Mouse (Mus musculus) MEL (cell line): ENCODE measurements around the gene Tbk1. TPM values are rescaled to one million over a fixed set of nuclear protein-coding genes. Genes with fewer than 3 reads are reported as not detected.

Source experiments
- DNase-seq: peaks from one replicate; pipeline ENCODE4 v3.0.0; 2011; ENCODE audit warnings: low read depth, low spot score
- H3K27ac ChIP-seq: 2 replicates; pipeline ENCODE4 v1.5.1; 2012; ENCODE audit warnings: low read depth, mild to moderate bottlenecking, control low read depth, low read length, moderate library complexity; ENCODE audit not compliant: control insufficient read depth
- H3K27me3 ChIP-seq, 2 experiments: fragments of 150-350 bp in 1 of 2; sonication (generic) in 1 of 2; 2 replicates each; pipeline ENCODE4 v1.6.1; 2012; ENCODE audit warnings: low read length in 2 of 2, mild to moderate bottlenecking in 2 of 2, improper control_type of control experiment in 1 of 2, moderate library complexity in 1 of 2; ENCODE audit not compliant: insufficient read depth in 2 of 2, control insufficient read depth in 1 of 2
- H3K36me3 ChIP-seq, 2 experiments: 2 replicates each; pipeline ENCODE4 v1.6.1; 2012 to 2014; ENCODE audit warnings: low read length in 2 of 2, improper control_type of control experiment in 1 of 2, inconsistent platforms in 1 of 2, mild to moderate bottlenecking in 1 of 2; ENCODE audit not compliant: insufficient read depth in 2 of 2, control insufficient read depth in 1 of 2
- H3K4me1 ChIP-seq, 2 experiments: fragments of 150-350 bp in 1 of 2; sonication (generic) in 1 of 2; 2 replicates each; pipeline ENCODE4 v1.6.1; 2012; ENCODE audit warnings: low read length in 2 of 2, improper control_type of control experiment in 1 of 2, mild to moderate bottlenecking in 1 of 2; ENCODE audit not compliant: insufficient read depth in 2 of 2, control insufficient read depth in 1 of 2
- H3K4me3 ChIP-seq, 2 experiments: fragments of 150-350 bp in 1 of 2; sonication (generic) in 1 of 2; 2 replicates each; pipeline ENCODE4 v1.5.1; 2012; ENCODE audit warnings: low read depth in 2 of 2, low read length in 2 of 2, mild to moderate bottlenecking in 2 of 2, moderate library complexity in 2 of 2, control low read depth in 1 of 2, improper control_type of control experiment in 1 of 2; ENCODE audit not compliant: control insufficient read depth in 1 of 2, insufficient read depth in 1 of 2
- H3K79me2 ChIP-seq: 2 replicates; pipeline ENCODE4 v1.6.1; 2012; ENCODE audit warnings: mild to moderate bottlenecking, low read length, moderate library complexity; ENCODE audit not compliant: control insufficient read depth, poor library complexity, insufficient read depth
- H3K9ac ChIP-seq: 2 replicates; pipeline ENCODE4 v1.6.1; 2012; ENCODE audit warnings: low read depth, mild to moderate bottlenecking, control low read depth, low read length, moderate library complexity; ENCODE audit not compliant: control insufficient read depth, poor library complexity, severe bottlenecking
- H3K9me3 ChIP-seq: fragments of 150-350 bp; sonication (generic); replicated peaks from 2 replicates; pipeline ENCODE4 v1.6.1; 2012; ENCODE audit warnings: mild to moderate bottlenecking, low read length, improper control_type of control experiment, moderate library complexity; ENCODE audit not compliant: insufficient read depth
- BHLHE40 ChIP-seq: IDR thresholded peaks from 2 replicates; pipeline ENCODE4 v1.6.1; 2012; ENCODE audit warnings: low read depth, mild to moderate bottlenecking, inconsistent platforms, low read length, improper control_type of control experiment, borderline replicate concordance
- CHD1 ChIP-seq: IDR thresholded peaks from 2 replicates; pipeline ENCODE4 v1.6.1; 2012; ENCODE audit warnings: low read depth, mild to moderate bottlenecking, inconsistent platforms, low read length, improper control_type of control experiment
- ELF1 ChIP-seq: IDR thresholded peaks from 2 replicates; pipeline ENCODE4 v1.6.1; 2014; ENCODE audit warnings: low read depth, mild to moderate bottlenecking, inconsistent platforms, low read length, improper control_type of control experiment, moderate library complexity
- EP300 ChIP-seq, 2 experiments: IDR thresholded peaks; 2 replicates each; pipeline ENCODE4 v1.6.1; 2011; ENCODE audit warnings: improper control_type of control experiment in 2 of 2, low read length in 2 of 2, low read depth in 1 of 2, mild to moderate bottlenecking in 1 of 2
- ETS1 ChIP-seq: IDR thresholded peaks from 2 replicates; pipeline ENCODE4 v1.6.1; 2012; ENCODE audit warnings: low read depth, mild to moderate bottlenecking, inconsistent platforms, low read length, improper control_type of control experiment, moderate library complexity
- GABPA ChIP-seq: IDR thresholded peaks from 2 replicates; pipeline ENCODE4 v1.6.1; 2012; ENCODE audit warnings: low read depth, mild to moderate bottlenecking, inconsistent platforms, low read length, improper control_type of control experiment, moderate library complexity
- HCFC1 ChIP-seq: IDR thresholded peaks from 2 replicates; pipeline ENCODE4 v1.6.1; 2012; ENCODE audit warnings: low read depth, mild to moderate bottlenecking, inconsistent platforms, low read length, improper control_type of control experiment, moderate library complexity
- KAT2A ChIP-seq: conservative IDR thresholded peaks from 2 replicates; pipeline ENCODE4 v1.6.1; 2012; ENCODE audit warnings: low read depth, low read length, improper control_type of control experiment, inconsistent platforms
- MAX ChIP-seq: IDR thresholded peaks from 2 replicates; pipeline ENCODE4 v1.6.1; 2011; ENCODE audit warnings: low read length, improper control_type of control experiment
- MAZ ChIP-seq: IDR thresholded peaks from 2 replicates; pipeline ENCODE4 v1.6.1; 2012; ENCODE audit warnings: low read depth, mild to moderate bottlenecking, inconsistent platforms, low read length, improper control_type of control experiment
- MXI1 ChIP-seq: IDR thresholded peaks from 2 replicates; pipeline ENCODE4 v1.6.1; 2011; ENCODE audit warnings: mild to moderate bottlenecking, low read depth, low read length, improper control_type of control experiment
- MYB ChIP-seq: IDR thresholded peaks from 2 replicates; pipeline ENCODE4 v1.6.1; 2011; ENCODE audit warnings: mild to moderate bottlenecking, low read depth, low read length, improper control_type of control experiment
- NELFE ChIP-seq: IDR thresholded peaks from 2 replicates; pipeline ENCODE4 v1.6.1; 2011; ENCODE audit warnings: low read depth, low read length, improper control_type of control experiment
- NRF1 ChIP-seq: IDR thresholded peaks from 2 replicates; pipeline ENCODE4 v1.6.1; 2014; ENCODE audit warnings: low read depth, mild to moderate bottlenecking, inconsistent platforms, low read length, improper control_type of control experiment, moderate library complexity; ENCODE audit not compliant: poor library complexity, insufficient read depth, severe bottlenecking
- POLR2A ChIP-seq, 2 experiments: IDR thresholded peaks; 2 replicates each; pipeline ENCODE4 v1.6.1; 2011 to 2012; ENCODE audit warnings: low read length in 2 of 2, mild to moderate bottlenecking in 2 of 2, control low read depth in 1 of 2, improper control_type of control experiment in 1 of 2, low read depth in 1 of 2, moderate library complexity in 1 of 2; ENCODE audit not compliant: control insufficient read depth in 1 of 2, insufficient read depth in 1 of 2, poor library complexity in 1 of 2
- POLR2AphosphoS2 ChIP-seq: IDR thresholded peaks from 2 replicates; pipeline ENCODE4 v1.6.1; 2011; ENCODE audit warnings: low read length, improper control_type of control experiment
- POLR2AphosphoS5 ChIP-seq: IDR thresholded peaks from 2 replicates; pipeline ENCODE4 v1.6.1; 2012; ENCODE audit warnings: low read depth, borderline replicate concordance, mild to moderate bottlenecking, inconsistent platforms, low read length, moderate library complexity, mixed read lengths
- SIN3A ChIP-seq: IDR thresholded peaks from 2 replicates; pipeline ENCODE4 v1.6.1; 2012; ENCODE audit warnings: low read length, improper control_type of control experiment, inconsistent platforms
- TBP ChIP-seq: IDR thresholded peaks from 2 replicates; pipeline ENCODE4 v1.8.0; 2011; ENCODE audit warnings: low read depth, low read length, improper control_type of control experiment
- TCF12 ChIP-seq: IDR thresholded peaks from 2 replicates; pipeline ENCODE4 v1.6.1; 2014; ENCODE audit warnings: low read depth, mild to moderate bottlenecking, inconsistent platforms, low read length, improper control_type of control experiment, moderate library complexity
- USF1 ChIP-seq: IDR thresholded peaks from 2 replicates; pipeline ENCODE4 v1.6.1; 2014; ENCODE audit warnings: low read depth, mild to moderate bottlenecking, inconsistent platforms, low read length, improper control_type of control experiment, moderate library complexity
- USF2 ChIP-seq, 2 experiments: IDR thresholded peaks; 2 replicates each; pipeline ENCODE4 v1.6.1; 2011 to 2012; ENCODE audit warnings: improper control_type of control experiment in 2 of 2, low read length in 2 of 2, borderline replicate concordance in 1 of 2, inconsistent platforms in 1 of 2, low read depth in 1 of 2, mild to moderate bottlenecking in 1 of 2; ENCODE audit not compliant: insufficient read depth in 1 of 2
- ZKSCAN1 ChIP-seq: IDR thresholded peaks from 2 replicates; pipeline ENCODE4 v1.6.1; 2012; ENCODE audit warnings: low read depth, mild to moderate bottlenecking, inconsistent platforms, low read length, improper control_type of control experiment, moderate library complexity
- ZMIZ1 ChIP-seq: IDR thresholded peaks from 2 replicates; pipeline ENCODE4 v1.6.1; 2012; ENCODE audit warnings: low read depth, mild to moderate bottlenecking, inconsistent platforms, low read length, improper control_type of control experiment, moderate library complexity
- ZNF384 ChIP-seq: IDR thresholded peaks from 2 replicates; pipeline ENCODE4 v1.6.1; 2012; ENCODE audit warnings: low read depth, mild to moderate bottlenecking, inconsistent platforms, low read length, improper control_type of control experiment
- polyA plus RNA-seq, 2 experiments: library from polyadenylated mRNA; stranded (reverse) in 1 of 2; unstranded in 1 of 2; fragments of >175 nt in 1 of 2; fragments of >200 nt in 1 of 2; gene quantifications; 2 replicates each; pipeline versions ENCODE4 v1.2.1 to v1.2.4; 2012; ENCODE audit warnings: low replicate concordance in 2 of 2, low read depth in 1 of 2; ENCODE audit not compliant: insufficient read length in 2 of 2, insufficient read depth in 1 of 2, missing spikeins in 1 of 2
- total RNA-seq: library from RNA; depleted of rRNA; stranded (reverse); fragments of 300-350 nt; gene quantifications from 2 replicates; pipeline ENCODE4 v1.2.3, GENCODE M21; 2012; rRNA removed

Tbk1 gene
- total RNA-seq: 18.0 and 21.5 TPM in 2 replicates
- polyA plus RNA-seq: 10 to 100 TPM in 1 of 2 experiments, not detected in 1; 31.1 TPM

GRCm38 (mm10) chr10:121586675-121587370, at the start of gene Tbk1:
Tbk1 (minus strand) TSS chr10:121586787.
- TF ChIP-seq TBP (0 out of 2 replicates have a peak, but pooled peaks have one; percentile 25), POLR2AphosphoS5 (no peak), CHD1 (no peak), MXI1 (peak; percentile 75), EP300 (IDR thresholded peaks at IDR 0.05; ENCODE audit: low read depth in 1 of 2, low read length in 2 of 2) (0 out of 4 replicates have a peak, but pooled peaks of 1 of the 2 experiments have one; percentile 27), USF2 (IDR thresholded peaks at IDR 0.05; ENCODE audit: borderline replicate concordance in 1 of 2, insufficient read depth in 1 of 2, low read depth in 1 of 2, low read length in 2 of 2) (peak; percentile 38 to 88; a peak in 3 of 4 replicates), POLR2AphosphoS2 (peak; percentile 96), ETS1 (peak; percentile 64; the same call in 1 of the 2 replicates), HCFC1 (peak; percentile 77), MAZ (peak; percentile 81; the same call in 1 of the 2 replicates), SIN3A (peak; percentile 76; the same call in 1 of the 2 replicates), ELF1 (peak; percentile 98), MYB (no peak), USF1 (peak; percentile 97), NELFE (peak; percentile 65), ZKSCAN1 (peak; percentile 55), KAT2A (no peak; the same call in 1 of the 2 replicates), GABPA (no peak), BHLHE40 (peak; percentile 89), ZNF384 (no peak), ZMIZ1 (peak; percentile 73), TCF12 (peak; percentile 48), POLR2A (IDR thresholded peaks at IDR 0.05; ENCODE audit: control insufficient read depth in 1 of 2, insufficient read depth in 1 of 2, low read depth in 1 of 2, low read length in 2 of 2, poor library complexity in 1 of 2) (peak; percentile 52 to 58; a peak in 3 of 4 replicates), MAX (peak; percentile 91), NRF1 (peak; percentile 89)
- peaks cover 4 to 13% of the 10 kb centered on the region in 2 experiments for H3K36me3 ChIP-seq
- peak within 1 kb of the TSS; percentile 90 for H3K9ac ChIP-seq

More at GRCm38 (mm10) chr10:121586675-121587370, at the start of gene Tbk1:
- peak within 1 kb of the TSS; percentile 84 for H3K27ac ChIP-seq
- H3K4me3 ChIP-seq: peak within 1 kb of the TSS; percentile 93 to 100
- peaks cover 11% of the 10 kb centered on the region for H3K79me2 ChIP-seq
- no peaks in the 10 kb centered on the region for H3K27me3 ChIP-seq
- H3K9me3 ChIP-seq: no peaks in the 10 kb centered on the region
- H3K4me1 ChIP-seq: peaks cover 8 to 9% of the 10 kb centered on the region in 2 experiments
- peak; percentile 93 for DNase-seq
